Mouse (Mus musculus) adrenal gland, adult 10 weeks (tissue): ENCODE results near the gene Lmtk3. TPM values are rescaled to one million over a fixed set of nuclear protein-coding genes. Genes with fewer than 3 reads are reported as not detected.

Experiments
- polyA plus RNA-seq: library from polyadenylated mRNA; stranded (reverse); fragments of 350-450 nt; fragmentation: Illumina TruSeq; extraction: RNeasy Lipid Tissue Mini Kit (QIAGEN cat#74804); gene quantifications from one replicate; pipeline ENCODE4 v1.2.3, GENCODE M21; 2014; ENCODE audit warnings: low read depth, low replicate concordance

The Lmtk3 gene
- not detected for polyA plus RNA-seq

DNA sequence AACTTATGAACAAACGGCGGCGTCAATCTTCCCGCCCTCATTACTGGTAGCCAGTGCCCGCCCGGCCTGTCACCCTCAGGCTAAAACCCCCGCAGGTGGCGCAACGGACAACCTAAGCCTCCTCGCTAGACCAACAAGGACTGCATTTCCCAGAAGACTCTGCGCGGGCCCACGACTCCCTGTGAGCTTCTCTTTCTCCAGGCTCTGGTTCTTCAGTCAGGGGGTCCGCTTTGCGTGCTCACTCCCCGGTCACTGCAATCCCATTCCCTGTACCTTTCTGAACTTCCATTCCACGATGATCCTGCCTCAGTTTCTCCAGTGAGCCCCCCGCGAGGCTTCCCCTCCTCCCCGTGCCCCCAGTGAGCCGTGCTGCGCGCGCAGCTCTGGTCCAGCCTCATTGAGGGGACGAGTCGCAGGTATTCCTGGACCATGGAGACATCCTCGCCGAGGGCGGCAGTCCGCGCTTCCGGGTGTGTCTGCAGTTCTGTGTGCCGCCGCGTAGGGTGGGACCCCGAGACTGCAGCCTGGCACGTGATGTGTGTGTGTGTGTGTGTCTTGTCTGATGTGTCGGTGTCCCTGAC is at the start of gene Lmtk3:
TSS of gene Lmtk3 (plus strand) at position 228 of the 581 bp plus-strand sequence.

DNA sequence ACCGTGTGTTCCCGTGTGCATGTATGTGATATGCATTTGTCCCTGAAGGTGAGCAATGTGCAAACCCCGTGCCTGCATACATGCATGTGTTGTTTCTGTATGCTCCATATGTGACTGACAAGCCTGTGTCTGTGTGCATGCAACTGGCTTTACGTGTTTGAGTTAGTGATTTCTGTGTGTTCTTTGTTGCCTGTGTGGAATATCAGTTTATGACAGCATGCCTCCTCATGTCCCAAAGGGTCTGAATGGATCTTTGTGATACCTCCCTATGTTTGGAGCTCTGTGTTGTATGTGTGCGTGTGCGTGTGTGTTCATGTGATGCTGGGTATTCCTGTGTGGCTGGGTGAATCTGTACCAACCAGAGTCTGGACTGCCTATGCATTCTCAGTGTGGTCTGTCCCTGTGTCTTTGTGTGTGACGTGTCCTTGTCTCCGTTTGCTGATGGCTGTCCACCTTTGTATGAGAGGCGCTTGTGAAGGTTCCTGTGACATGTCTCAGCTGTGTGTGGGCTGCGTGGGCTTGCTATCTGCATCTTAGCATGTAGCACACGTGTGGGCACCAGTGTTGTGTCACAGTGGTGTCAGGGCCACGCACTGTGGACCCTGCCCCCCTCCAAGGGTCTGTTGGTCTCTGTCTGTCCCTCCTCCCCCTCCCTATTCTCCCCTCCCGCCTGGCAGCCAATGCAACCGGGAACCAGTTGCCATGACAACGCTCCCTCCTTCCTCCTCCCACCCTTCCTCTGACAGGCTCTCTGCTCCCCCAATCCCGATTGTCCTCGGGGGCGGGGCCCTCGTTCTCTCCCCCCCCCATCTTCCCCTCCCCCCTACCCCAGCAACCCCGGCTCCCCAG is 1.2 kb downstream of the Lmtk3 start, which contains the start of gene Sult2b1:
TSS of gene Sult2b1 (minus strand) at position 146 of the 849 bp plus-strand sequence.

DNA sequence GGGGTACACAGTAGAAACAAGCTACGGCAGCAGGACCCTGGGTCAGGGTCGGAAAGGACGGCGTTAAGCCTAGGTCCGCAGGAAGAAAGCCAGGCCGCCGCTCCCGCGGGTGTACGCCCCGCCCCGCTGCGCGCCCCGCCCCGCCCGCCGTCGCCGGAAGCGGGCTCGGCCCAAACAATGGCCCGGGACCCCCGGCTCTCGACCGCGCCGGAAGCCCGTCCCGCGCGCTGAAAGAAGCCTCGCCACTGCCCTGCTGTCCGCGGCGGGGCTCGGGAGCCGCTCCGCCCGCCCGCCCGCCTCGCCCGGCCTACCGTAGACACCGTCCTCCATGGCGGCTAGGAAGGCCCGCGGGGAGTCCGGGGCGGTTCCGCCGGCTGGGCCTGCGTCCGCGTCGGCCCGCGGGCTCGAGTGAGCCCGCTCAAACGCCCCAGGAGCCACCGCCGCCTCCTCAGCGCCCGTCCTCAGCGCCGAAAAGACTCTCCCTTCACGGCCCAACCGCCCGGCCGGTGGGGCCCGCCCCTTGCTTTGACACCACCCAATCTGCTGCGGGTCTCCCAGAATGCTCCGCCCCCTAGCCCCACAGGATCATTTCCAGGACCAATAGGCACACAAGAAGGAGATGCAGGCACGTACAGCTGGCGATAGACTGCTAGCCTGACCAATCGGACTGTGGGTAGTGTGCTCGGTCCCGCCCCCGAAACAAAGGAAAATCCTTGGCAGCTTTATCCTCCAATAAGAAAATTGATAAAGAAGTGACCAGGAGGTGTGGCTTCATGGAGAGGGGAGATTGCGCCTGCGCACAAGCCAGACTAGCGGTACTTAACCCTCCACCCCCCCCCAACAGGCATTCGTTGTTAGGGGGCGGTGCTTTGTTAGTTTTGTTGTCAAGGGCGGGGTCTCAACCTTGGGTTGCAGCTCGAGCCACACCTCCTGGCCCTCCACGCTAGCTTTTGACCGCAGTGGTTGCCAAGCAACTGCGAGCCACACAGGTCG is 30.5 kb downstream of the Lmtk3 start, which contains the start of gene Cyth2:
TSS of gene Cyth2 (minus strand) at position 795 of the 993 bp plus-strand sequence.

GRCm38 (mm10) chr7:45824598-45824997 is 41.1 kb downstream of the Lmtk3 start, which contains the start of gene Kcnj14:
Gene Kcnj14 (minus strand): TSS chr7:45824782.

GRCm38 (mm10) chr7:45830427-45831127 is 47.0 kb downstream of the Lmtk3 start, which contains the start of gene Grwd1:
Gene Grwd1 (minus strand): TSS chr7:45830944.

Other genes starting within 250 kb of the Lmtk3 start
- gene Hsd17b14, start 228.8 kb upstream of the Lmtk3 start, polyA plus RNA-seq: not detected
- gene Bcat2, start 213.6 kb upstream of the Lmtk3 start, polyA plus RNA-seq: 8.7 TPM
- gene Fgf21, start 168.2 kb upstream of the Lmtk3 start, polyA plus RNA-seq: not detected
- not detected for gene Fut1, start 166.4 kb upstream of the Lmtk3 start, polyA plus RNA-seq
- gene Izumo1, start 161.9 kb upstream of the Lmtk3 start, polyA plus RNA-seq: not detected
- 0.23 TPM for gene Rasip1, start 156.2 kb upstream of the Lmtk3 start, polyA plus RNA-seq
- gene Mamstr, start 143.8 kb upstream of the Lmtk3 start, polyA plus RNA-seq: 0.17 TPM
- gene Fut2, start 117.3 kb upstream of the Lmtk3 start, polyA plus RNA-seq: not detected
- gene Ntn5, start 99.7 kb upstream of the Lmtk3 start, polyA plus RNA-seq: not detected
- not detected for gene Sec1, start 89.3 kb upstream of the Lmtk3 start, polyA plus RNA-seq
- 0.93 TPM for gene Car11, start 83.9 kb upstream of the Lmtk3 start, polyA plus RNA-seq
- 9.2 TPM for gene Dbp, start 78.7 kb upstream of the Lmtk3 start, polyA plus RNA-seq
- gene Rpl18, start 68.3 kb upstream of the Lmtk3 start, polyA plus RNA-seq: not detected
- 0.82 TPM for gene Sphk2, start 65.7 kb upstream of the Lmtk3 start, polyA plus RNA-seq
- gene Fam83e, start 62.5 kb upstream of the Lmtk3 start, polyA plus RNA-seq: not detected
- not detected for gene Spaca4, start 57.9 kb upstream of the Lmtk3 start, polyA plus RNA-seq
- gene Sult2b1, start 931 bp downstream of the Lmtk3 start, polyA plus RNA-seq: not detected
- gene Cyth2, start 30.8 kb downstream of the Lmtk3 start, polyA plus RNA-seq: 25.3 TPM
- gene Kcnj14, start 41.0 kb downstream of the Lmtk3 start, polyA plus RNA-seq: not detected
- 1.9 TPM for gene Grwd1, start 47.2 kb downstream of the Lmtk3 start, polyA plus RNA-seq
- gene Kdelr1, start 89.0 kb downstream of the Lmtk3 start, polyA plus RNA-seq: 84.8 TPM
- gene Grin2d, start 94.6 kb downstream of the Lmtk3 start, polyA plus RNA-seq: not detected
- gene Syngr4, start 113.0 kb downstream of the Lmtk3 start, polyA plus RNA-seq: not detected
- 4.7 TPM for gene Tmem143, start 113.2 kb downstream of the Lmtk3 start, polyA plus RNA-seq
- 15.2 TPM for gene Emp3, start 137.7 kb downstream of the Lmtk3 start, polyA plus RNA-seq
- 3.8 TPM for gene Ccdc114, start 140.3 kb downstream of the Lmtk3 start, polyA plus RNA-seq
- not detected for gene Abcc6, start 246.6 kb downstream of the Lmtk3 start, polyA plus RNA-seq
- 5.0 TPM for gene Nomo1, start 250.0 kb downstream of the Lmtk3 start, polyA plus RNA-seq